Mouse (Mus musculus): ENCODE data around the gene Ramp2. TPM values are rescaled to one million over a fixed set of nuclear protein-coding genes. Genes with fewer than 3 reads are reported as not detected.

Ramp2 gene
- polyA plus RNA-seq, 1 experiment from 2014 or later = 53.4 TPM

DNA sequence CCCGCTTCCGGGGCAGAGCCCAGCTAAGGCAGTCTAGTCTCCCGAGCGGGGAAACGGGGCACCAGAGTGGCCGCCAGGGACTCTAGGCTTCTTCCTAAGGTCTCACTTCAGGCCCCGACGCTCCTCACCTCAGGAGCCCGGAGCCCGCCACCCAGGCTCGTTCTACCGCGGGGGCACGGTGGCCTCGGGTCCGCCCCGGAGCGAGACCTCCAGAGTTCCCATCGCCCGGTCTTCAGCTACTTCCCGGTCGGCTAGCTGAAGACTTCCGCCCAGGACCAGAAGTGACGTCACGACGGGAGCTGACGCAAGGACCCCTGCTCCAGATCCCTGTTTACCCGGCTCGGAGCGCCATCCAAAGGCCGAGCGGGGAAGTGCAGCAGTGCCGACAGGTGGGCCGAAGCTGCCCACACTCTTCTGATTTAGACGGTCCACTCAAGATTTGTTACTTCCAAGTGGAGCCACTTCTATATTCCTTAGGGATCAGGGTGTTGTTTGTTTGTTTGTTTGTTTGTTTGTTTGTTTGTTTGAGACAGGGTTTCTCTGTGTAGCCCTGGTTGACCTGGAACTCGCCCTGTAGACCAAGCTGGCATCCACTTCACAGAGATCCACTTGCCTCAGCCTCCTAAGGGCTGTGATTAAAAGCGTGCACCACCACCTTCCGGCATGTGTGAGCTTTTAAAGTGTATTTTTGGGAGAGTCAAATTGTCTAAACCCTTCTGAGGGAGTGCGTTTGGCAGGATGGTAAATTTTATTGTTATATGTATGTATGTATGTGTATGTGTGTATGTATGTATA is 56.4 kb downstream of the Ramp2 start, which contains the start of gene Becn1:
Gene Becn1 (minus strand): TSS at position 283 of the 795 bp plus-strand sequence.
- Histone ChIP-seq H3K4me2 (replicated peaks) (peak within 1 kb of the TSS; percentile 98), H3K27ac (replicated peaks) (peak within 1 kb of the TSS; percentile 73), H3K27me3 (no peaks in the 10 kb centered on the region), H3K4me3 (peak within 1 kb of the TSS; percentile 96), H3K9me3 (no peaks in the 10 kb centered on the region), H3K9ac (replicated peaks) (peak within 1 kb of the TSS; percentile 87), H3K4me1 (peaks cover 20% of the 10 kb centered on the region), H3K36me3 (peaks cover 18% of the 10 kb centered on the region)
- ATAC-seq (replicated peaks) = peak; percentile 93
- 6% methylated on average over 39 of the region's 39 CpGs for WGBS

DNA sequence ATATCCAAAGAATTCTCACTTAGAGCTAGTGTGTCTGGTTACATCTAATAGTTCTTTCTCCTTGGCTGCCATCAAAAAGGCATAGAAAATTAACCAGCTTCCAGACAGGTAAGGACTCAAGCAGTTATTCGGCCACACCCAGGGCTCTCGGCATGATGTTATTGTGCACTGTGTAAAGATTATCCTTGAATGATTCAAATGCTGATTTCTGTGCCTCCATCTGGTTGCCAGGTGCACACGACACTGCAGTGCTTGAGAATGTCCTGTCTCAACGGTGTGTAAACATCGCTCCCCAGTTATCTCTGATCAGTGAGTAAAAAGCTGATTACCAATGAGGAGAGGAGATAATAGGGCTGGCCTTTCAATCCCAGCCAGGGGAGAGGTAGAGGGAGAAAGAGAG is 61.9 kb downstream of the Ramp2 start:
- Histone ChIP-seq H3K4me1 (no peaks in the 10 kb centered on the region), H3K9me3 (no peaks in the 10 kb centered on the region), H3K27ac (replicated peaks) (no peak overlapping the region), H3K36me3 (no peaks in the 10 kb centered on the region), H3K4me2 (replicated peaks) (no peak overlapping the region), H3K9ac (replicated peaks) (no peak overlapping the region), H3K4me3 (no peak overlapping the region), H3K27me3 (no peaks in the 10 kb centered on the region)
- ATAC-seq (replicated peaks) = no peak
- WGBS = 41% methylated on average over 5 of the region's 5 CpGs

Other genes starting within 250 kb of the Ramp2 start
- gene Atp6v0a1, start 236.6 kb upstream of the Ramp2 start, polyA plus RNA-seq (2015; fragmentation: Nextera tagmentation; extraction: Ambion mirVana) = 84.3 and 84.6 TPM in 2 replicates
- 7.9 and 8.1 TPM in 2 replicates for gene Naglu, start 176.0 kb upstream of the Ramp2 start, polyA plus RNA-seq (2015; fragmentation: Nextera tagmentation; extraction: Ambion mirVana)
- 0.17 and 0.27 TPM in 2 replicates for gene Hsd17b1, start 167.6 kb upstream of the Ramp2 start, polyA plus RNA-seq (2015; fragmentation: Nextera tagmentation; extraction: Ambion mirVana)
- gene Coasy, start 163.5 kb upstream of the Ramp2 start, polyA plus RNA-seq (2015; fragmentation: Nextera tagmentation; extraction: Ambion mirVana) = 47.8 and 52.7 TPM in 2 replicates
- 92.9 and 96.5 TPM in 2 replicates for gene Mlx, start 158.8 kb upstream of the Ramp2 start, polyA plus RNA-seq (2015; fragmentation: Nextera tagmentation; extraction: Ambion mirVana)
- 40.5 and 45.0 TPM in 2 replicates for gene Psmc3ip, start 150.6 kb upstream of the Ramp2 start, polyA plus RNA-seq (2015; fragmentation: Nextera tagmentation; extraction: Ambion mirVana)
- gene Retreg3, start 126.1 kb upstream of the Ramp2 start, polyA plus RNA-seq (2015; fragmentation: Nextera tagmentation; extraction: Ambion mirVana) = 25.1 and 27.7 TPM in 2 replicates
- gene Tubg1, start 126.1 kb upstream of the Ramp2 start, polyA plus RNA-seq (2015; fragmentation: Nextera tagmentation; extraction: Ambion mirVana) = 96.1 and 97.7 TPM in 2 replicates
- 31.2 and 32.8 TPM in 2 replicates for gene Tubg2, start 90.1 kb upstream of the Ramp2 start, polyA plus RNA-seq (2015; fragmentation: Nextera tagmentation; extraction: Ambion mirVana)
- gene Cntnap1, start 75.5 kb upstream of the Ramp2 start, polyA plus RNA-seq (2015; fragmentation: Nextera tagmentation; extraction: Ambion mirVana) = 0.77 and 0.98 TPM in 2 replicates
- 5.8 and 6.5 TPM in 2 replicates for gene Plekhh3, start 74.7 kb upstream of the Ramp2 start, polyA plus RNA-seq (2015; fragmentation: Nextera tagmentation; extraction: Ambion mirVana)
- gene Ccr10, start 70.6 kb upstream of the Ramp2 start, polyA plus RNA-seq (2015; fragmentation: Nextera tagmentation; extraction: Ambion mirVana) = 0.14 and 0.19 TPM in 2 replicates
- gene Ezh1, start 19.6 kb upstream of the Ramp2 start, polyA plus RNA-seq (2015; fragmentation: Nextera tagmentation; extraction: Ambion mirVana) = 19.6 and 21.4 TPM in 2 replicates
- gene Vps25, start 7.7 kb downstream of the Ramp2 start, polyA plus RNA-seq (2015; fragmentation: Nextera tagmentation; extraction: Ambion mirVana) = 87.7 and 92.9 TPM in 2 replicates
- gene Wnk4, start 14.5 kb downstream of the Ramp2 start, polyA plus RNA-seq (2015; fragmentation: Nextera tagmentation; extraction: Ambion mirVana) = 4.8 and 5.5 TPM in 2 replicates
- 1.4 and 1.5 TPM in 2 replicates for gene Cntd1, start 33.0 kb downstream of the Ramp2 start, polyA plus RNA-seq (2015; fragmentation: Nextera tagmentation; extraction: Ambion mirVana)
- 208 and 211 TPM in 2 replicates for gene Coa3, start 33.1 kb downstream of the Ramp2 start, polyA plus RNA-seq (2015; fragmentation: Nextera tagmentation; extraction: Ambion mirVana)
- 186 and 200 TPM in 2 replicates for gene Becn1, start 56.3 kb downstream of the Ramp2 start, polyA plus RNA-seq (2015; fragmentation: Nextera tagmentation; extraction: Ambion mirVana)
- gene Psme3, start 70.2 kb downstream of the Ramp2 start, polyA plus RNA-seq (2015; fragmentation: Nextera tagmentation; extraction: Ambion mirVana) = 129 and 140 TPM in 2 replicates
- gene Aoc2, start 79.0 kb downstream of the Ramp2 start, polyA plus RNA-seq (2015; fragmentation: Nextera tagmentation; extraction: Ambion mirVana) = 2.1 and 2.2 TPM in 2 replicates
- gene Aoc3, start 84.6 kb downstream of the Ramp2 start, polyA plus RNA-seq (2015; fragmentation: Nextera tagmentation; extraction: Ambion mirVana) = 0.05 TPM in 1 of 2 replicates, not detected in the other
- gene G6pc, start 121.5 kb downstream of the Ramp2 start, polyA plus RNA-seq (2015; fragmentation: Nextera tagmentation; extraction: Ambion mirVana) = not detected in 2 replicates
- gene Aarsd1, start 171.6 kb downstream of the Ramp2 start, polyA plus RNA-seq (2015; fragmentation: Nextera tagmentation; extraction: Ambion mirVana) = 90.2 and 98.7 TPM in 2 replicates
- 6.3 and 7.3 TPM in 2 replicates for gene Gm27029, start 178.8 kb downstream of the Ramp2 start, polyA plus RNA-seq (2015; fragmentation: Nextera tagmentation; extraction: Ambion mirVana)
- gene Rundc1, start 179.1 kb downstream of the Ramp2 start, polyA plus RNA-seq (2015; fragmentation: Nextera tagmentation; extraction: Ambion mirVana) = 31.7 and 32.2 TPM in 2 replicates
- gene Ptges3l, start 179.3 kb downstream of the Ramp2 start, polyA plus RNA-seq (2015; fragmentation: Nextera tagmentation; extraction: Ambion mirVana) = 1.0 and 1.7 TPM in 2 replicates
- 267 and 285 TPM in 2 replicates for gene Rpl27, start 196.3 kb downstream of the Ramp2 start, polyA plus RNA-seq (2015; fragmentation: Nextera tagmentation; extraction: Ambion mirVana)
- 2.4 and 3.2 TPM in 2 replicates for gene Ifi35, start 202.4 kb downstream of the Ramp2 start, polyA plus RNA-seq (2015; fragmentation: Nextera tagmentation; extraction: Ambion mirVana)
- gene Rnd2, start 219.0 kb downstream of the Ramp2 start, polyA plus RNA-seq (2015; fragmentation: Nextera tagmentation; extraction: Ambion mirVana) = 121 and 142 TPM in 2 replicates
- 77.1 and 79.8 TPM in 2 replicates for gene Vat1, start 220.2 kb downstream of the Ramp2 start, polyA plus RNA-seq (2015; fragmentation: Nextera tagmentation; extraction: Ambion mirVana)

Measured in forebrain, embryonic 15.5 days (tissue).